Mouse (Mus musculus) kidney, adult 2 months (tissue): ENCODE measurements around the gene Gria2. TPM values are rescaled to one million over a fixed set of nuclear protein-coding genes. Genes with fewer than 3 reads are reported as not detected.

Experiments used
- DNase-seq: peaks from one replicate; pipeline ENCODE4 v3.0.0; 2021
- H3K27ac ChIP-seq: fragments of 200-500 bp; 2 replicates; pipeline ENCODE4 v1.5.1; 2012; ENCODE audit warnings: low read depth, low read length, control low read depth, inconsistent platforms; ENCODE audit not compliant: insufficient read depth
- H3K27me3 ChIP-seq: fragments of 200-500 bp; replicated peaks from 2 replicates; pipeline ENCODE4 v1.6.1; 2012; ENCODE audit warnings: mild to moderate bottlenecking, moderate library complexity, low read length, inconsistent platforms; ENCODE audit not compliant: control insufficient read depth, insufficient read depth
- H3K36me3 ChIP-seq: fragments of 200-500 bp; 2 replicates; pipeline ENCODE4 v1.6.1; 2012; ENCODE audit warnings: mild to moderate bottlenecking, moderate library complexity, low read length, inconsistent platforms; ENCODE audit not compliant: control insufficient read depth, insufficient read depth
- H3K4me1 ChIP-seq: fragments of 200-500 bp; 2 replicates; pipeline ENCODE4 v1.6.1; 2011; ENCODE audit warnings: low read length; ENCODE audit not compliant: control insufficient read depth, insufficient read depth
- H3K4me3 ChIP-seq: fragments of 200-500 bp; 2 replicates; pipeline ENCODE4 v1.5.1; 2011; ENCODE audit warnings: mild to moderate bottlenecking, low read depth, low read length, control low read depth; ENCODE audit not compliant: insufficient read depth
- CTCF ChIP-seq: fragments of 200-500 bp; conservative IDR thresholded peaks from 2 replicates; pipeline ENCODE4 v1.5.1; 2011; ENCODE audit warnings: low read depth, mild to moderate bottlenecking, control low read depth, low read length, moderate library complexity, mixed read lengths; ENCODE audit not compliant: insufficient read depth, insufficient read length
- POLR2A ChIP-seq: fragments of 200-500 bp; IDR thresholded peaks from one replicate; pipeline ENCODE4 v1.6.1; 2011; ENCODE audit warnings: low read depth, low read length, control low read depth
- WGBS: fragments of 180-500 bp; shearing (Covaris S2); methylation state at CpG from one replicate; pipeline ENCODE4 v1.1.7; 2018; 5-methylcytosine and 5-hydroxymethylcytosine counted together
- polyA plus RNA-seq: library from polyadenylated mRNA; depleted of rRNA; stranded (reverse); fragments of >200 nt; gene quantifications from 2 replicates; pipeline ENCODE4 v1.2.3, GENCODE M21; 2012; rRNA removed

Gene Gria2
- polyA plus RNA-seq, result 0.06 and 0.10 TPM in 2 replicates

DNA sequence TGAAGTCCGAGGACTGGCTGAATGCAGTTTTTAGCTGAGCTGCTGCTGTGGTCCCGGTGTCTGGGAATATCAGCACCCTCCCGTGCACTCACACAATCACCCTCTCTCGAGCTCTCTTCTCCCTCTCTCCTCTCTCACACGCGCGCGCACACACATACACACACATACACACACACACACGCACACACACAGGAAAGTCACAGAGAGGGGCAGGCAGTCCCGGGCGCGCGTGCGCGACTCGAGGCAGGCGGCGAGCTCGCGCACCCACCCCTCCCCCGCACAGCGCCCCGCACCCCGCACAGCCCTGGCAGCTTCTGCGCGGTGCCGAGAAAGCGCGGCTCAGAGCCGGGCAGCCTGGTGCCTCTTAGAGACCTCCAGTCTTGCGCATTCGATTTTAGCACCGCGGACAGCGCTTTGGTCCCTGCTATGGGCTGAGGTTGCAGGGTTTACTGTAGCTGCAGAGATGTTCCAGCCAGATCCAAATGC, at the start of gene Gria2:
Gria2 (minus strand) TSS at position 240 of the 486 bp plus-strand sequence.
- Histone ChIP-seq H3K27me3 (0 out of 2 replicates have a peak, but pooled peaks cover 2% of the 10 kb centered on the region), H3K4me1 (no peaks in the 10 kb centered on the region), H3K4me3 (no peak within 1 kb of the TSS), H3K27ac (no peak within 1 kb of the TSS), H3K36me3 (no peaks in the 10 kb centered on the region)
- no peak for TF ChIP-seq CTCF
- TF ChIP-seq POLR2A, result no peak
- WGBS, result 1% methylated on average over 35 of the region's 35 CpGs
- peak; percentile 33 for DNase-seq

- no peaks in the 10 kb centered on the region for H3K27me3 ChIP-seq
- H3K36me3 ChIP-seq, result no peaks in the 10 kb centered on the region
- H3K27ac ChIP-seq, result no peak overlapping the region
- H3K4me3 ChIP-seq, result no peak overlapping the region
- no peaks in the 10 kb centered on the region for H3K4me1 ChIP-seq
- WGBS, result 86% methylated on average over 10 of the region's 10 CpGs
- no peak for DNase-seq
- TF ChIP-seq POLR2A, result no peak
- TF ChIP-seq CTCF, result no peak
These were observed 48.3 kb upstream of the Gria2 start for GRCm38 (mm10) chr3:80850947-80851346.

- H3K4me3 ChIP-seq, result no peak overlapping the region
- WGBS, result 45% methylated on average over 2 of the region's 2 CpGs
- TF ChIP-seq CTCF (no peak), POLR2A (no peak)
- H3K4me1 ChIP-seq, result no peaks in the 10 kb centered on the region
- no peak for DNase-seq
- no peaks in the 10 kb centered on the region for H3K27me3 ChIP-seq
- H3K27ac ChIP-seq, result no peak overlapping the region
- H3K36me3 ChIP-seq, result no peaks in the 10 kb centered on the region
These were observed 43.0 kb upstream of the Gria2 start for GRCm38 (mm10) chr3:80845634-80846033.

DNA sequence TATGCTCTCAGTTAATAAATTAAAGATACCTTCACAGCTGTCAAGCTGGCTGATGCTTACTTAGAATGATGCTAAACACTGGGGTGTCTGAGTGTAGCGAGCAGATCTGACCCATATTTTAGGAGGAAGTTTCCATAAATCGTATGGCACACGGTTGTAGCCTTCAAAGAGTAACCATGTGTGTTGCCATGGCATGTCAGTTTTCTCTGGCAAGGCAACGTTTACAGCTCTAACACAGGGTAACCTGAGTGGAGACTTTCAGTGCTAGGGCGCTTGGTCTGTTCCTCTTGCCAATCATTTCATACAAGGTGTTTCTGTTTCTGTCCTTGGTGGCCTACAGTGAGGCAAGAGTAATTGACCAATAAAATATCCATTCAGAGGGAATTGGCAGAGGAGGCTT, 37.2 kb upstream of the Gria2 start:
- no peak for DNase-seq
- Histone ChIP-seq H3K4me1 (no peaks in the 10 kb centered on the region), H3K27me3 (no peaks in the 10 kb centered on the region), H3K27ac (no peak overlapping the region), H3K4me3 (no peak overlapping the region), H3K36me3 (no peaks in the 10 kb centered on the region)
- 76% methylated on average over 5 of the region's 5 CpGs for WGBS
- TF ChIP-seq CTCF (no peak), POLR2A (no peak)

DNA sequence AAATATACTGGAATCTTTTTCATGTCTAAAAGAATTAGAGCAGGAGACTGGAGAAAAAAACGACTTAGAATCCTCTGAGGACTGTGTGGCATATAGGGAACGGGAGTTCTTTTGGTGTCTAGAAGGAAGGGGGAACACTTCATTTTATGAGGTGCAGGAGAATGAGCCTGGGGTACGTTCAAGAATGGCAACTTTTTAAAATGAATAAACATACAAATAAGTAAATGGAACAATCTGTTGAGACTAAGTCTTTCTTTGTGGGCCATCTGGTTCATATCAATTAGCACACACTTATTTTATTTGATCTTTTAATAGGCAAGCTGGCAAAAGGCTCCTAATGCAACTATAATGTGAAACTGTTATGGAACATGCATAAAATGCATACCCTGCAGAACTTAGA, 34.9 kb upstream of the Gria2 start:
- WGBS, result 53% methylated on average over 3 of the region's 3 CpGs
- Histone ChIP-seq H3K36me3 (no peaks in the 10 kb centered on the region), H3K4me1 (no peaks in the 10 kb centered on the region), H3K27me3 (no peaks in the 10 kb centered on the region), H3K27ac (no peak overlapping the region), H3K4me3 (no peak overlapping the region)
- no peak for DNase-seq
- TF ChIP-seq CTCF (no peak), POLR2A (no peak)

DNA sequence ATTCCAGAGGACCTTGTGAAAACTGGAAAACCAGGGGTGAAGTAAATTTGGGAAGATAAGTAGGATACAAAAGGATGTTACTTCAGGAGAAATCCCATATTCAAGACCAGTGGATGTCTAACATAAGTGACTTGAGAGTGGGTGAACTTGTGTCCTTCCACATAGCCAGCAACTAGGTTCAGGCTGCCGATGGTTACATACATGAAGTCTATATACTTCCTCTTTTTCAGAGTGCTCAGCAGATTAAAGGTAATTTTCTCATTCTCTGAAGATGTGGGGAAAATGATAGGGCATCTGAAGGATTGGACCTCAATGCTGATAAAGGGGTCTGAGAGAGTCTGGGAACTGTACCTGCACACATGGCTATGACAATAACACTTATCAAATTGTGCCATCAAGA, 21.3 kb upstream of the Gria2 start:
- 93% methylated on average over 1 of the region's 1 CpGs for WGBS
- TF ChIP-seq CTCF (no peak), POLR2A (no peak)
- H3K27ac ChIP-seq, result no peak overlapping the region
- no peak for DNase-seq
- H3K36me3 ChIP-seq, result no peaks in the 10 kb centered on the region
- H3K4me1 ChIP-seq, result no peaks in the 10 kb centered on the region
- H3K4me3 ChIP-seq, result no peak overlapping the region
- H3K27me3 ChIP-seq, result no peaks in the 10 kb centered on the region

DNA sequence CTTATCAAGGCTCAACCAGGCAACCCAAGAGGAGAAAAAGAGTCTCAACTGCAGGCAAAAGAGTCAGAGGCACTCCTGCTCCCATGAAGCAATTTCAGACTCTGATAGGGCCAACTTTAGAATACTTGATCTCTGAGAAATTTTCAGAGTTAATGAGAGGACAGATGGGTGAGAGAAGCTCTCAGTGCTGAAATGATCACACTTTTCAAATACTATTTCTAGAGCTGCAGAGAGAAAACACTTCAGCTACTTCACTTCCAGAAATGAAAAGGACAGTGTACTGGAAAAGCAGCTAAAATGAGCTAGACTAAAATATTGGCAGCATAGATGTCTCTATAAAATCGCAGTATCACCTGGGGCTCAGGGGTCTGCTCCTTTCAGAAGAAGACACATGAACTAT, 16.0 kb upstream of the Gria2 start:
- H3K4me1 ChIP-seq, result no peaks in the 10 kb centered on the region
- 96% methylated on average over 1 of the region's 1 CpGs for WGBS
- DNase-seq, result no peak
- H3K4me3 ChIP-seq, result no peak overlapping the region
- H3K36me3 ChIP-seq, result no peaks in the 10 kb centered on the region
- no peak overlapping the region for H3K27ac ChIP-seq
- H3K27me3 ChIP-seq, result no peaks in the 10 kb centered on the region
- TF ChIP-seq POLR2A (no peak), CTCF (no peak)
